In the genomic region with DNA sequence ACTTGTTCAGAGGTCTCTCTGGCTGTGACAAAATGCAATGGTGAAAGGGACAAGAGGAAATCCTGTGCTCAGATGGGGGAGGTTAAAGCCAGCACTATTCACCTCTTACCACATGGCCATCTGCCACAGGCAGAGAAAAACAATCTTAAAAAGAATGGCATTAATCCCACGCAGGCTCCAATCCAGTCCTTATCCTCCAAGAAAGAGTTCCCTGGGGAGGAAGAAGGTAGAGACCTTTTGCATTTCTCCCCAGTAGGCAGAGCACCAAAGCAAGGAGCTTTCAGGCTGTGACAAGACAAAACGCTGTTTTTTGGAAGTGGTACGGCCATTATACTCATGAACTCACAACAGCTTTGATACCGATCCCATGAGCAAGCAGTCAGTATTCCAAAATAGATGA, we compare ENCODE assay signal across 25 mouse cellular contexts. TPM values are rescaled to one million over a fixed set of nuclear protein-coding genes. Genes with fewer than 3 reads are reported as not detected.
A peak's percentile ranks its signal among the peaks of the same experiment; 100 is the strongest.
DNase-seq lines count a peak whose midpoint lies in the region; ATAC-seq and TF ChIP-seq lines count a peak whose summit lies in the region.
"Had no signal": no experiment of that assay in that cellular context is flagged by ENCODE, and none has a peak within 500 bp of the region (broad histone marks: within the 10 kb centered on the region; RNA-seq: fewer than 3 reads in every experiment).

No protein-coding gene starts in this region.

- H3K9ac ChIP-seq in heart, postnatal 0 days (replicated peaks; ENCODE audit: low read depth, low read length) = no peak overlapping the region
- H3K9ac ChIP-seq: hindbrain, embryonic 15.5 days; intestine, embryonic 15.5 days; liver, postnatal 0 days; neural tube, embryonic 13.5 days had no signal

- H3K4me1 ChIP-seq in heart, postnatal 0 days (ENCODE audit: control insufficient read depth, insufficient read depth) = no peaks in the 10 kb centered on the region
- H3K4me1 ChIP-seq in limb, embryonic 10.5 days = no peaks in the 10 kb centered on the region
- H3K4me1 ChIP-seq: heart, embryonic 10.5 days; hindbrain, embryonic 15.5 days; intestine, embryonic 15.5 days; neural tube, embryonic 13.5 days had no signal

- 0 out of 2 replicates have a peak overlapping the region, but pooled peaks have one; percentile 12 for H3K27ac ChIP-seq in gastrocnemius, adult 2 months
- H3K27ac ChIP-seq in heart, postnatal 0 days (ENCODE audit: low read depth) = peak overlapping the region; percentile 34; the same call in 1 of the 2 replicates
- H3K27ac ChIP-seq in limb, embryonic 10.5 days = no peak overlapping the region
- H3K27ac ChIP-seq: heart, embryonic 10.5 days; hindbrain, embryonic 15.5 days; intestine, embryonic 15.5 days; midbrain, embryonic 10.5 days; neural tube, embryonic 13.5 days had no signal

- H3K27me3 ChIP-seq in heart, postnatal 0 days (ENCODE audit: control insufficient read depth, insufficient read depth, low read length) = no peaks in the 10 kb centered on the region
- H3K27me3 ChIP-seq in limb, embryonic 10.5 days (ENCODE audit: low read depth, poor library complexity, severe bottlenecking) = no peaks in the 10 kb centered on the region
- H3K27me3 ChIP-seq: hindbrain, embryonic 15.5 days; intestine, embryonic 15.5 days; neural tube, embryonic 13.5 days had no signal

- no peak overlapping the region for H3K4me2 ChIP-seq in heart, postnatal 0 days (ENCODE audit: low read depth, low read length)
- H3K4me2 ChIP-seq: hindbrain, embryonic 15.5 days; intestine, embryonic 15.5 days; neural tube, embryonic 13.5 days had no signal

- no peaks in the 10 kb centered on the region for H3K36me3 ChIP-seq in heart, postnatal 0 days (replicated peaks; ENCODE audit: control insufficient read depth, insufficient read depth, low read length)
- H3K36me3 ChIP-seq in limb, embryonic 10.5 days = no peaks in the 10 kb centered on the region
- H3K36me3 ChIP-seq: G1E; heart, embryonic 10.5 days; hindbrain, embryonic 15.5 days; intestine, embryonic 15.5 days; midbrain, embryonic 10.5 days; neural tube, embryonic 13.5 days had no signal

- intact Hi-C loops in gastrocnemius, adult 2 months (cut with DNase I) = no loop called here
- intact Hi-C loops in heart, postnatal 36 days (cut with DNase I) = no loop called here

- DNase-seq in gastrocnemius, adult 2 months = no peak
- no peak for DNase-seq in gastrocnemius, adult 8-10 months (ENCODE audit: low spot score in 2 of 2)
- peak; percentile 6 for DNase-seq in heart, postnatal 0 days (ENCODE audit: low spot score)
- DNase-seq in heart, postnatal 36 days = no peak
- DNase-seq in kidney, postnatal 36 days = peak; percentile 22 to 56
- DNase-seq in kidney, postnatal 4 days = no peak
- peak; percentile 20 for DNase-seq in limb, embryonic 10.5 days (ENCODE audit: low spot score)
- no peak for DNase-seq in B cell, adult 2 months
- DNase-seq: cerebellum, adult 9-10 months; gastrocnemius, postnatal 10 days; liver, postnatal 0 days; lung, postnatal 10 days; retina, postnatal 1 day; right cerebral cortex, postnatal 25 days had no signal

- H3K4me3 ChIP-seq in gastrocnemius, adult 2 months = no peak overlapping the region
- no peak overlapping the region for H3K4me3 ChIP-seq in heart, postnatal 0 days (ENCODE audit: low read depth, low read length)
- H3K4me3 ChIP-seq in limb, embryonic 10.5 days = no peak overlapping the region
- H3K4me3 ChIP-seq: heart, embryonic 10.5 days; hindbrain, embryonic 15.5 days; intestine, embryonic 15.5 days; midbrain, embryonic 10.5 days; myocyte; neural tube, embryonic 13.5 days had no signal

- no peak for ATAC-seq in heart, postnatal 0 days (ENCODE audit: insufficient read depth, low read depth)
- ATAC-seq: forebrain, embryonic 14.5 days; intestine, embryonic 15.5 days; liver, postnatal 0 days; midbrain, embryonic 16.5 days had no signal

- no peak for TF ChIP-seq CTCF in gastrocnemius, adult 2 months (IDR thresholded peaks at IDR 0.05)
- TF ChIP-seq CTCF in heart, postnatal 0 days (IDR thresholded peaks at IDR 0.05; ENCODE audit: low read depth) = no peak

- 47% methylated on average over 4 of the region's 4 CpGs for WGBS in heart, postnatal 0 days
- WGBS in limb, embryonic 10.5 days = 66% methylated on average over 4 of the region's 4 CpGs

- TF ChIP-seq EP300 in heart, postnatal 0 days (IDR thresholded peaks at IDR 0.05; ENCODE audit: low read depth) = no peak

- H3K9me3 ChIP-seq in heart, postnatal 0 days (replicated peaks; ENCODE audit: control insufficient read depth, low read length) = no peaks in the 10 kb centered on the region
- H3K9me3 ChIP-seq in limb, embryonic 10.5 days (replicated peaks) = no peaks in the 10 kb centered on the region
- H3K9me3 ChIP-seq: G1E; heart, embryonic 10.5 days; hindbrain, embryonic 15.5 days; intestine, embryonic 15.5 days; midbrain, embryonic 10.5 days; neural tube, embryonic 13.5 days had no signal

RNA-seq across cellular contexts. Expression of gene Cyp4b1, which starts 38.8 kb away (rescaled TPM):
- total RNA-seq in gastrocnemius, adult 2 months (2021) = 1 to 10 TPM; 2.6 to 4.5 TPM
- 1 to 10 TPM; 3.2 to 5.1 (median 4.0) TPM for total RNA-seq in gastrocnemius, adult 8-10 months (2022)
- 8.7 and 14.5 TPM in 2 replicates for total RNA-seq in heart, postnatal 0 days (2014; rRNA removed; ENCODE audit: low replicate concordance)
- polyA plus RNA-seq in heart, postnatal 0 days (2015; fragmentation: Nextera tagmentation; extraction: Ambion mirVana) = 8.7 and 9.4 TPM in 2 replicates
- total RNA-seq in heart, postnatal 36 days (2021) = 10 to 100 TPM; 36.1 to 36.3 TPM
- polyA plus RNA-seq in limb, embryonic 10.5 days (2016; fragmentation: Nextera tagmentation; extraction: Ambion mirVana) = not detected in 2 replicates
- total RNA-seq: CH12.LX, G1E had no signal
- polyA plus RNA-seq: G1E; limb, embryonic 11.5 days; midbrain, embryonic 10.5 days had no signal

RNA-seq across cellular contexts. Expression of gene Efcab14, which starts 51.2 kb away (rescaled TPM):
- 10 to 100 TPM; 35.7 to 49.5 TPM for total RNA-seq in gastrocnemius, adult 2 months (2021)
- total RNA-seq in gastrocnemius, adult 8-10 months (2022) = 10 to 100 TPM; 45.1 to 55.3 (median 52.5) TPM
- 20.8 and 30.3 TPM in 2 replicates for total RNA-seq in heart, postnatal 0 days (2014; rRNA removed; ENCODE audit: low replicate concordance)
- 16.3 and 17.1 TPM in 2 replicates for polyA plus RNA-seq in heart, postnatal 0 days (2015; fragmentation: Nextera tagmentation; extraction: Ambion mirVana)
- 10 to 100 TPM; 38.1 to 40.8 TPM for total RNA-seq in heart, postnatal 36 days (2021)
- 30.8 and 34.0 TPM in 2 replicates for polyA plus RNA-seq in limb, embryonic 10.5 days (2016; fragmentation: Nextera tagmentation; extraction: Ambion mirVana)

Comparison
In these comparisons a context has a peak if more than half of its experiments do, and no peak if none do; other contexts are left out.
1. DNase-seq: peak in heart, postnatal 0 days (single experiment), kidney, postnatal 36 days (2 of 2) and limb, embryonic 10.5 days (single experiment); none in gastrocnemius, adult 2 months (single experiment), gastrocnemius, adult 8-10 months (0 of 2), heart, postnatal 36 days (0 of 2), kidney, postnatal 4 days (0 of 2) and B cell, adult 2 months (0 of 2).